Mouse (Mus musculus): ENCODE results near the gene Ranbp9. TPM values are rescaled to one million over a fixed set of nuclear protein-coding genes. Genes with fewer than 3 reads are reported as not detected.

Ranbp9 gene
- polyA plus RNA-seq, 1 experiment from 2014 or later: 3.0 TPM

DNA sequence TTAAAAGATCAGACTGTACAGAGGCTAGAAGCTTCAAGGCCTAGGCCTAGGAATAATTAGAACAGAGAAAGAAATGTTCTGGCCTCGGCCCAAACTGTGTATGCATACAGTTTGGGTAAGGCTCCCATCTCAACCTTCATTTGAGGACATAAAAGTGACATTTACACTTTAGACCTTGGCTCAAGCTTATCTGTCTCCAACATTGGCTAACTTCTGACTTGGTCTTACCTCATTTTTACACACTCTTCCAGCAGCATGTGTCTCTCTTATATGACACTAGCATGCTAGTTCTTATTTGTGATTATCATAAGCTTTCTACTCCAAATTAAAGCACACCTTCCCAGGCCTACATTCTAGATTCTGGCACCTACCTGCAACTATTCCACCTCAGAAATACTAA is 11.5 kb downstream of the Ranbp9 start:
- H3K4me2 ChIP-seq (ENCODE audit: low read depth, low read length): no peak overlapping the region
- H3K27me3 ChIP-seq (ENCODE audit: insufficient read depth, low read length): no peaks in the 10 kb centered on the region
- no peaks in the 10 kb centered on the region for H3K36me3 ChIP-seq (replicated peaks; ENCODE audit: insufficient read depth, low read length)
- H3K27ac ChIP-seq (ENCODE audit: low read depth): no peak overlapping the region
- 96% methylated on average over 1 of the region's 1 CpGs for WGBS (ENCODE audit: insufficient replicate concordance)
- no peak for ATAC-seq
- no peak for DNase-seq
- peaks cover 10% of the 10 kb centered on the region for H3K4me1 ChIP-seq (ENCODE audit: insufficient read depth)
- H3K4me3 ChIP-seq (ENCODE audit: low read depth, low read length): no peak overlapping the region
- peaks cover 3% of the 10 kb centered on the region; the same call in 1 of the 2 replicates for H3K9me3 ChIP-seq (ENCODE audit: low read length)
- no peak overlapping the region for H3K9ac ChIP-seq (replicated peaks)
- no peak for TF ChIP-seq CTCF (IDR thresholded peaks at IDR 0.05; ENCODE audit: low read depth)

DNA sequence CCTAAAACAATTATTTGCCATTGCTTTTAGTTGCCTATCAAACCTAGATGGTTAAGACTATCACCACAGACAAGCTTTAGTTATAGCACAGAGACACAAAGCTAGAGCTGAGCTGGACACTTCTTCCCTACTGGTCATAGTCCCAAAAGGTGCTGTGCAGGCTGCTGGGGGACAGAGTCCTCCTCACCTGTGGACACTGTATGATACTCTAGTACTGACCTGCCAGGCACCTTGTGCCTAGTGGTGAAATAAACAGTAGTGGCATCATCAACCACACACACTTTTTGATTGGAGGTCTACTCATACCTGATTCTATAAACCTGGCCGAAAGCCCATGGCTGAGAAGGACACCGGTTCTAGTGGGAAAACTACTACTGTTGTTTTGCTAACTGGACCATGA is 16.5 kb downstream of the Ranbp9 start:
- 99% methylated on average over 2 of the region's 2 CpGs for WGBS (ENCODE audit: insufficient replicate concordance)
- peaks cover 2% of the 10 kb centered on the region; the same call in 1 of the 2 replicates for H3K9me3 ChIP-seq (ENCODE audit: low read length)
- no peak for DNase-seq

DNA sequence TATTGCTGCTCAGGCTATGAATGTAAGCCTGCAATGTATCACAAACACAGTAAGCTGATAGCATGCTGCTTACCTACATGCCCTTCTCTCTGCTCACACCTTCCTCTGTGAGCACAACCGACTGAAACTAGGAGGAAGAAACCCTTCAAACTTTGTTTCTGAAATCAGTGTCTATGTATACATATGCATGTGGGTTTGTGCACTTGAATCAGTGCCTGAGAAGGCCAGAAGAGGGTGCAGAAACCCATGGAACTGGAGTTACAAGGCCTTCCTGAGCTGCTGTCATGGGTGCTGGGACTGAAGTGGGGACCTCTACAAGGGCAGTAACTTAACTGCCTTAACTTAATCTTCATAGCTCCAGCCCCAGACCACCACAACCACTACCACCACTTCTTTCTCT is 23.9 kb downstream of the Ranbp9 start:
- ATAC-seq (no peak), DNase-seq (no peak)
- peaks cover 21% of the 10 kb centered on the region for H3K4me1 ChIP-seq (ENCODE audit: insufficient read depth)
- no peak overlapping the region for H3K4me2 ChIP-seq (ENCODE audit: low read depth, low read length)
- WGBS (ENCODE audit: insufficient replicate concordance): 30% methylated on average over 1 of the region's 1 CpGs
- H3K9me3 ChIP-seq (ENCODE audit: low read length): no peaks in the 10 kb centered on the region
- H3K9ac ChIP-seq (replicated peaks): no peak overlapping the region
- TF ChIP-seq EP300 (IDR thresholded peaks at IDR 0.05; ENCODE audit: low read depth): no peak
- TF ChIP-seq CTCF (IDR thresholded peaks at IDR 0.05; ENCODE audit: low read depth): peak; percentile 26
- H3K36me3 ChIP-seq (replicated peaks; ENCODE audit: insufficient read depth, low read length): peaks cover 3% of the 10 kb centered on the region; the same call in 1 of the 2 replicates
- no peak overlapping the region for H3K27ac ChIP-seq (ENCODE audit: low read depth)
- H3K27me3 ChIP-seq (ENCODE audit: insufficient read depth, low read length): no peaks in the 10 kb centered on the region
- H3K4me3 ChIP-seq (ENCODE audit: low read depth, low read length): no peak overlapping the region

More for the DNA sequence above, 16.5 kb downstream of the Ranbp9 start:
- H3K4me3 ChIP-seq (ENCODE audit: low read depth, low read length): no peak overlapping the region
- peak; percentile 83 for ATAC-seq
- 0 out of 2 replicates have a peak, but pooled peaks cover 2% of the 10 kb centered on the region for H3K4me1 ChIP-seq (ENCODE audit: insufficient read depth)
- TF ChIP-seq EP300 (IDR thresholded peaks at IDR 0.05; ENCODE audit: low read depth) (no peak), CTCF (IDR thresholded peaks at IDR 0.05; ENCODE audit: low read depth) (no peak)
- peaks cover 5% of the 10 kb centered on the region; the same call in 1 of the 2 replicates for H3K36me3 ChIP-seq (replicated peaks; ENCODE audit: insufficient read depth, low read length)
- peak overlapping the region; percentile 44; the same call in 1 of the 2 replicates for H3K27ac ChIP-seq (ENCODE audit: low read depth)
- H3K9ac ChIP-seq (replicated peaks): no peak overlapping the region
- no peaks in the 10 kb centered on the region for H3K27me3 ChIP-seq (ENCODE audit: insufficient read depth, low read length)
- H3K4me2 ChIP-seq (ENCODE audit: low read depth, low read length): no peak overlapping the region

DNA sequence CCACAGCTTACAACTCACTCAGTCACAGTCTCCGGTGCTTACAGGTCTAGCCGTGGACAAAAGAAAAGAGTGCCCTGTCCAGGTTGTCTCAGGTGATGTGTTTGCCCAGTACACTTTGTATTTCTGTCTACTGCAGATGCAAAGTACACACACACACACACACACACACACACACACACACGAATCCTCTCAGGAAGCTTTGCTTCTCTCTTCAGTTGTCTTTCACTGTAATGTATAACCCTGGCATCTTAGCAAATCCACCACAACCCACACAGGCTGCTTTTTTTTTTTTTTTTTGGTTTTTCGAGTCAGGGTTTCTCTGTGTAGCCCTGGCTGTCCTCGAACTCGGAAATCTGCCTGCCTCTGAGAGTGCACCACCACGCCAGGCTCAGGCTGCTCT is 26.7 kb downstream of the Ranbp9 start:
- Histone ChIP-seq H3K9ac (replicated peaks) (no peak overlapping the region), H3K36me3 (replicated peaks; ENCODE audit: insufficient read depth, low read length) (no peaks in the 10 kb centered on the region; the same call in 1 of the 2 replicates), H3K9me3 (ENCODE audit: low read length) (no peaks in the 10 kb centered on the region), H3K27ac (ENCODE audit: low read depth) (no peak overlapping the region), H3K4me2 (ENCODE audit: low read depth, low read length) (no peak overlapping the region), H3K4me3 (ENCODE audit: low read depth, low read length) (no peak overlapping the region), H3K4me1 (ENCODE audit: insufficient read depth) (peaks cover 31% of the 10 kb centered on the region), H3K27me3 (ENCODE audit: insufficient read depth, low read length) (no peaks in the 10 kb centered on the region)
- ATAC-seq (no peak), DNase-seq (no peak)
- no peak for TF ChIP-seq EP300 (IDR thresholded peaks at IDR 0.05; ENCODE audit: low read depth)
- no peak for TF ChIP-seq CTCF (IDR thresholded peaks at IDR 0.05; ENCODE audit: low read depth)
- 48% methylated on average over 7 of the region's 7 CpGs for WGBS (ENCODE audit: insufficient replicate concordance)

DNA sequence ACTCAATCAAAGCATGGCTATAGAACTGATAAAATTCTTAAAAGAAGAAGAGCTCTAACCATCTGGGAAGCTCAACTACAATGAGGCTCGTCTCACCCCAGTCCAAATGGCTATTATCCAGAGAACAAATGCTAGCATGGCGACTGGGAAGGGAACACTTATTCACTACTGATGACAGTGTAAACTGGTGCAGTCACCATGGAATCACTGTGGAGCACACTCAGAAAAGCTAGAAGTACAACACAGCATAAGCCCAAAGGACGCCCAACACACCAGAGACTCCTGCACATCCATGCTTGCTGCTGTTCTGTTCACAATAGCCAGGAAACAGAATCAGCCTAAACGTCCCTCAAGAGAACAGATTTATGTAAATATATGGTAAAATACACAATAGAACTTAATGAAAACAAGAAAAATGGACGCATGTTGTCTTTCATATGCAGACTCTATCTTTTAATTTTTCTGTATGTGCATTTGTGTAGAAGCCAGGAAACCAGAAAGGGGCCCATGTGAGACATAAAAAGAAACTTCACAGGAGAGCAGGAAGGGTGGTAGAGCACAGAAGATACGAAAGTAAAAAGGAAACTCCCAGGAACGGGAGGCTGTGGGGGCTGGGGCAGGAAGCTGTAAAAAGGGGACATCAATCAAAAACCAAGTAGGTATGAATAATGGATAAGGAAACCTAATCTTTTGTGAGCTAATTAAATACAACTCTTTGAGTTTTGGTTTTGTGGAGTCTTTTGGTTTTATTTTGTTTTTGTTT is 28.1 kb downstream of the Ranbp9 start:
- peaks cover 31% of the 10 kb centered on the region for H3K4me1 ChIP-seq (ENCODE audit: insufficient read depth)
- no peak for TF ChIP-seq EP300 (IDR thresholded peaks at IDR 0.05; ENCODE audit: low read depth)
- no peak for TF ChIP-seq CTCF (IDR thresholded peaks at IDR 0.05; ENCODE audit: low read depth)
- no peak overlapping the region for H3K4me3 ChIP-seq (ENCODE audit: low read depth, low read length)
- H3K4me2 ChIP-seq (ENCODE audit: low read depth, low read length): no peak overlapping the region
- WGBS (ENCODE audit: insufficient replicate concordance): 31% methylated on average over 7 of the region's 7 CpGs
- DNase-seq (no peak), ATAC-seq (no peak)
- H3K27ac ChIP-seq (ENCODE audit: low read depth): no peak overlapping the region
- no peaks in the 10 kb centered on the region for H3K9me3 ChIP-seq (ENCODE audit: low read length)
- no peaks in the 10 kb centered on the region for H3K36me3 ChIP-seq (replicated peaks; ENCODE audit: insufficient read depth, low read length)
- no peak overlapping the region for H3K9ac ChIP-seq (replicated peaks)
- no peaks in the 10 kb centered on the region for H3K27me3 ChIP-seq (ENCODE audit: insufficient read depth, low read length)

DNA sequence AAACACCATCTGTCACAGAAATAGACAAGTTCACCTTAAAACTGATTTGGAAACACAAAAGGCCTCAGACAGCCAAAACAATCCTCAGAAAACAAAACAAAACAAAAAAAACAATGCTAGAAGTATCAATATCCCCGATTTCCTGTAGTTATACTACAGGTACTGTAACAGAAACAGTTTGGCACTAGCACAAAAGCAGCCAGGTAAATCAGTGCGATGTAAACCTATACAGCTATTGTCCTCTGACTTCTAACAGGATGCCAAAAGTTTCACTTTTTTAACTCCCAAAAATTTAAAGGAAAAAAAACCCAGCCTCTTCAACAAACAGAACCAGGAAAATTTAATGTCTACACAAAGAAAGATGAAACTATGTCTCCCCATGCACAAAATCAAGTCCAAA is 28.9 kb downstream of the Ranbp9 start:
- Histone ChIP-seq H3K36me3 (replicated peaks; ENCODE audit: insufficient read depth, low read length) (no peaks in the 10 kb centered on the region), H3K27ac (ENCODE audit: low read depth) (no peak overlapping the region; the same call in 1 of the 2 replicates), H3K9me3 (ENCODE audit: low read length) (no peaks in the 10 kb centered on the region), H3K4me3 (ENCODE audit: low read depth, low read length) (no peak overlapping the region), H3K4me2 (ENCODE audit: low read depth, low read length) (no peak overlapping the region), H3K27me3 (ENCODE audit: insufficient read depth, low read length) (no peaks in the 10 kb centered on the region), H3K9ac (replicated peaks) (no peak overlapping the region), H3K4me1 (ENCODE audit: insufficient read depth) (peaks cover 30% of the 10 kb centered on the region)
- WGBS (ENCODE audit: insufficient replicate concordance): 69% methylated on average over 2 of the region's 2 CpGs
- no peak for ATAC-seq
- DNase-seq: no peak
- TF ChIP-seq EP300 (IDR thresholded peaks at IDR 0.05; ENCODE audit: low read depth) (no peak), CTCF (IDR thresholded peaks at IDR 0.05; ENCODE audit: low read depth) (no peak)
